Mouse (Mus musculus): ENCODE data around the gene Arvcf. TPM values are rescaled to one million over a fixed set of nuclear protein-coding genes. Genes with fewer than 3 reads are reported as not detected.

Gene Arvcf
- polyA plus RNA-seq, 1 experiment from 2014 or later = 8.7 TPM

DNA sequence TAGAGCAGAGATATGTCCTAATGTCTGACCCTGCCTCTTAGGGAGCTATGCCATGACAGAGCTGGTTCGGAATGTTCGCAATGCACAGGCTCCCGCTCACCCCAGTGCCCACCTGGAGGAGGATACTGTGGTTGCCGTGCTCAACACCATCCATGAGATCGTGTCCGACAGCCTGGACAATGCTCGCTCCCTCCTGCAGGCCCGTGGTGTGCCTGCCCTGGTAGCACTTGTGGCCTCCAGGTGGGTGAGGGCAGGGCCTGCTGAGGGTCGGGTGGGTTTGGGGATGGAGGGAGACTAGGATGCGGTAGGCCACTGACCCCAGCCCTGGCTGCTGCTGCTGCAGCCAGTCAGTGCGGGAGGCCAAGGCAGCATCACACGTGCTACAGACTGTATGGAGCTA lies 55.3 kb downstream of the Arvcf start:
- TF ChIP-seq EP300 (optimal IDR thresholded peaks at IDR 0.05) = no peak
- no peak for TF ChIP-seq CTCF (IDR thresholded peaks at IDR 0.05; ENCODE audit: low read depth)
- Histone ChIP-seq H3K36me3 (ENCODE audit: control insufficient read depth, insufficient read depth, low read length) (peaks cover 7% of the 10 kb centered on the region; the same call in 1 of the 2 replicates), H3K4me3 (ENCODE audit: low read depth, low read length) (no peak overlapping the region), H3K4me1 (replicated peaks; ENCODE audit: control insufficient read depth, insufficient read depth) (0 out of 2 replicates have a peak, but pooled peaks cover 2% of the 10 kb centered on the region), H3K27ac (replicated peaks) (no peak overlapping the region), H3K9ac (ENCODE audit: low read length) (no peak overlapping the region), H3K27me3 (ENCODE audit: control insufficient read depth, insufficient read depth, low read length) (no peaks in the 10 kb centered on the region), H3K4me2 (replicated peaks; ENCODE audit: low read depth) (no peak overlapping the region), H3K9me3 (ENCODE audit: control insufficient read depth, low read length) (no peaks in the 10 kb centered on the region)
- 88% methylated on average over 12 of the region's 12 CpGs for WGBS
- ATAC-seq (ENCODE audit: low FRiP score, low TSS enrichment) = no peak
- DNase-seq (ENCODE audit: low spot score) = no peak

DNA sequence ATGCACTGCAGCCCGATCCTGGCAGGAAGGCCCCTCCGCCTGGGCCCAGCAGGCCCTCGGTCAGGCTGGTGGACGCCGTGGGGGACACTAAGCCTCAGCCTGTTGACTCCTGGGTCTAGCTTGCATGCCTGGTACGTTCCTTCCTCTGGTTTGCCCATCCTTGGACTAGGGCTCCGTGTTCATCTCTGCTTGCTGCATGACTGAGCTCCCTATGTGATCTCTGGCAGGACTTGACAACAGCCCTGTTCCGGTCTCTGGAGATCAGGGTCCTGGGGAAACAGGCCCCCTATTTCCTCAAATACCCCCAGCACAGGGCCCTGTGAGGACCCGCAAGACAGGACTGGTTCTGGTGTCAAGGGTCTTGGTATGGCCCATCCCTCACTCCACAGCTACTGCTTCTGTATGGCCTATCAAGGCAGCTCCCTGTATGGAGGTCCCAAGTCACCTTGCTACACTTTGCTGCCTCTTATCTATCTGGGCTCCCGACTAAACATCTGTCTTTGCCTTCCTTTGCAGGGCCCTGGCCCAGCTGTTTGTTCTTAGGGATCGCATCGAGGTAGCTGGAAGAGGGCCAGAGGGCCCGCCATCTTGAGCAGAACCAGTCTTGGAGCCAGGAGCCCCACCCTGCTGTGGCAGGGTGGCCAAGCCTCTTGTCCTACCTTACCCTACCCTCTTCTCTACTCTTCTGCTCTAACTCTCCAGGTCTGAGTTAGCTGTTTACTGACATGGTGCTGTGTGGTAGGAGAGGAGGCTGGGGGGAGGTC lies 57.3 kb downstream of the Arvcf start:
- peaks cover 9% of the 10 kb centered on the region; the same call in 1 of the 2 replicates for H3K36me3 ChIP-seq (ENCODE audit: control insufficient read depth, insufficient read depth, low read length)
- no peak overlapping the region for H3K4me2 ChIP-seq (replicated peaks; ENCODE audit: low read depth)
- H3K4me1 ChIP-seq (replicated peaks; ENCODE audit: control insufficient read depth, insufficient read depth) = 0 out of 2 replicates have a peak, but pooled peaks cover 2% of the 10 kb centered on the region
- H3K4me3 ChIP-seq (ENCODE audit: low read depth, low read length) = no peak overlapping the region
- no peaks in the 10 kb centered on the region for H3K27me3 ChIP-seq (ENCODE audit: control insufficient read depth, insufficient read depth, low read length)
- H3K27ac ChIP-seq (replicated peaks) = peak overlapping the region; percentile 40; the same call in 1 of the 2 replicates
- WGBS = 69% methylated on average over 13 of the region's 13 CpGs
- H3K9me3 ChIP-seq (ENCODE audit: control insufficient read depth, low read length) = no peaks in the 10 kb centered on the region
- no peak overlapping the region for H3K9ac ChIP-seq (ENCODE audit: low read length)
- peak; percentile 76 for DNase-seq (ENCODE audit: low spot score)
- TF ChIP-seq EP300 (optimal IDR thresholded peaks at IDR 0.05) (no peak), CTCF (IDR thresholded peaks at IDR 0.05; ENCODE audit: low read depth) (no peak)
- ATAC-seq (ENCODE audit: low FRiP score, low TSS enrichment) = peak; percentile 65

DNA sequence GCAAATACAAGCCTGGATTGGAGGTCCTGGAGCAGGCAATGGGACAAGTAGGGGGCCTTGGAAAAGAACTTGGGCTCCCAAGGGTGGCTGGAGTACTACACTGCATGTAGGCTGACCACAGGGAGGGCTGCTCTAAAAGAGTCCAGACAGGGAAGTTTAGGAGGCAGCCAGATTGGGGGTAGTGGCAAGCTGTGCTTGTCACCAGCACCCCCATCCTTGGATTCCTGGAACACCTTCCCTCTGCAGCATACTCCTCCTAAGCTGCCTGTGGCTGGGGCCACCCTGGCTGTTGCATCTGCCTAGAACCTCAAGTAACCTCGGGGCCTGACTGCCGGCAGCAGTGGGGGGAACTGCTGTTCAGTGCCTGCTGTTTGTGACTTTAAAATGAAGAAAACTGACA lies 57.9 kb downstream of the Arvcf start:
- H3K27me3 ChIP-seq (ENCODE audit: control insufficient read depth, insufficient read depth, low read length) = no peaks in the 10 kb centered on the region
- H3K4me2 ChIP-seq (replicated peaks; ENCODE audit: low read depth) = no peak overlapping the region
- WGBS = 60% methylated on average over 2 of the region's 2 CpGs
- peaks cover 15% of the 10 kb centered on the region; the same call in 1 of the 2 replicates for H3K36me3 ChIP-seq (ENCODE audit: control insufficient read depth, insufficient read depth, low read length)
- ATAC-seq (ENCODE audit: low FRiP score, low TSS enrichment) (peak; percentile 10; the same call in 1 of the 2 replicates), DNase-seq (ENCODE audit: low spot score) (no peak)
- 0 out of 2 replicates have a peak overlapping the region, but pooled peaks have one; percentile 18 for H3K9ac ChIP-seq (ENCODE audit: low read length)
- no peak for TF ChIP-seq EP300 (optimal IDR thresholded peaks at IDR 0.05)
- TF ChIP-seq CTCF (IDR thresholded peaks at IDR 0.05; ENCODE audit: low read depth) = no peak
- peak overlapping the region; percentile 40; the same call in 1 of the 2 replicates for H3K27ac ChIP-seq (replicated peaks)
- no peak overlapping the region for H3K4me3 ChIP-seq (ENCODE audit: low read depth, low read length)
- H3K9me3 ChIP-seq (ENCODE audit: control insufficient read depth, low read length) = no peaks in the 10 kb centered on the region
- 0 out of 2 replicates have a peak, but pooled peaks cover 2% of the 10 kb centered on the region for H3K4me1 ChIP-seq (replicated peaks; ENCODE audit: control insufficient read depth, insufficient read depth)

DNA sequence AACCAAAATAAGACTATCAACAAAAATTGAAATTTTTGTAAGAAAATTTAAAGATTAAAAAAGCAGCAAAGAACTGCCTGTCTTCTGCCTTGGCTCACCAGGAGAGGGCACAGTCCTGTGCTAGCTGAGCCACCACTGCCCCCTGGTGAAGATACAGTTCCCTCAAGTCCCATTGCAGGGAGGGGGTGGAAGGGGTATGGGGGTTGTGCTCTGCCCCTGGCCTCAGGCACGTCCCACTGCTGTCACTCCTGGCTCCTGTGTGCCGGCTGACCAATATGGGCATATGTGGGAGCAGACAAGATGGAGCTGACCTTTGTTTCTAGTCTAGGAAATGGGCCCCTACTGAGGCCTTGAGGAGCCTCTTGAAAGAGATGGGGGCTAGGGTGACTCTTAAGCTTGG lies 58.3 kb downstream of the Arvcf start:
- Histone ChIP-seq H3K4me3 (ENCODE audit: low read depth, low read length) (no peak overlapping the region), H3K27ac (replicated peaks) (no peak overlapping the region; the same call in 1 of the 2 replicates), H3K4me2 (replicated peaks; ENCODE audit: low read depth) (no peak overlapping the region), H3K9me3 (ENCODE audit: control insufficient read depth, low read length) (no peaks in the 10 kb centered on the region), H3K36me3 (ENCODE audit: control insufficient read depth, insufficient read depth, low read length) (peaks cover 16% of the 10 kb centered on the region; the same call in 1 of the 2 replicates), H3K27me3 (ENCODE audit: control insufficient read depth, insufficient read depth, low read length) (no peaks in the 10 kb centered on the region), H3K9ac (ENCODE audit: low read length) (no peak overlapping the region), H3K4me1 (replicated peaks; ENCODE audit: control insufficient read depth, insufficient read depth) (0 out of 2 replicates have a peak, but pooled peaks cover 2% of the 10 kb centered on the region)
- TF ChIP-seq EP300 (optimal IDR thresholded peaks at IDR 0.05) = no peak
- peak; percentile 93 for TF ChIP-seq CTCF (IDR thresholded peaks at IDR 0.05; ENCODE audit: low read depth)
- DNase-seq (ENCODE audit: low spot score) = peak; percentile 62
- 10% methylated on average over 2 of the region's 2 CpGs for WGBS
- ATAC-seq (ENCODE audit: low FRiP score, low TSS enrichment) = peak; percentile 51

DNA sequence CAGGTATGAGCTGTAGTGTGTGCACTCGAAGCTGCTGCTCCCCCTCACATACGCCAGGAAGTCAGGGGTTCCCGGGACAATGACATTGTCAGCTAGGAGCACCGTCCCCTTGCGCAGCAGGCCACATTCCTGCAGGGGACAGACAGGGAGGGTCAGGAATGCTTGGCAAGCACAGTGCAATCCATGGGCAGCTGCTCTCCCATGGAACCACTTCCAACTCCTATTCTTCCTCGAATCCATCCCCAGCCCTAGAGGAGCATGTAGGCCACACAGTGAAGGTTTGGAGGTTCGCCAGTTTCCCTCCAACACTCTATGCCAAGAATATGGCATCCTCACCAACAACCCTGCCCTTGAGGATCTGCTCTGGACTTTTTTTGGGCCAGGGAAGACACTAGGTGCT lies 59.9 kb downstream of the Arvcf start:
- H3K9me3 ChIP-seq (ENCODE audit: control insufficient read depth, low read length) = no peaks in the 10 kb centered on the region
- WGBS = 58% methylated on average over 7 of the region's 7 CpGs
- ATAC-seq (ENCODE audit: low FRiP score, low TSS enrichment) (no peak), DNase-seq (ENCODE audit: low spot score) (no peak)
- no peak overlapping the region for H3K9ac ChIP-seq (ENCODE audit: low read length)
- H3K4me3 ChIP-seq (ENCODE audit: low read depth, low read length) = no peak overlapping the region
- TF ChIP-seq EP300 (optimal IDR thresholded peaks at IDR 0.05) = no peak
- TF ChIP-seq CTCF (IDR thresholded peaks at IDR 0.05; ENCODE audit: low read depth) = no peak
- H3K27me3 ChIP-seq (ENCODE audit: control insufficient read depth, insufficient read depth, low read length) = no peaks in the 10 kb centered on the region
- H3K4me1 ChIP-seq (replicated peaks; ENCODE audit: control insufficient read depth, insufficient read depth) = 0 out of 2 replicates have a peak, but pooled peaks cover 2% of the 10 kb centered on the region
- H3K4me2 ChIP-seq (replicated peaks; ENCODE audit: low read depth) = no peak overlapping the region
- peaks cover 16% of the 10 kb centered on the region; the same call in 1 of the 2 replicates for H3K36me3 ChIP-seq (ENCODE audit: control insufficient read depth, insufficient read depth, low read length)
- H3K27ac ChIP-seq (replicated peaks) = no peak overlapping the region

DNA sequence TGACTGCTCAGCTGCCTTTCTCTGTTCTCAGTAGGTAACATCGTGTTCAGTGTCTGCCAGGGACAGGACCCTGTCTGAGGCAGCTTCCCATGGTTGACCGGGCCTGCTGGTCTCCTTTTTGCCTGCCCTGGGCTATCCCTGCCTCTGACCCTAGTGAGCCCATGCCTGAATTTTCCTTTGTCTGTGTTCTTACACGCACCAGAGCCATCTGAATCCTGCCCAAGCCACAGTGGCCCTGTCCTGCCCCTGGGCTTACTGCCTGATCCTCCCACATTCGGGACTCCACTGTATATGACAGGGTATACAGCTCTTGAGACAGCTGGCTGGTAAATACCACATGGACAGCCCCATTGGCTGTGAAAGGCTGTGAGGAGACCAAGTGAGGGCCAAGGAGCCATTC lies 61.8 kb downstream of the Arvcf start:
- ATAC-seq (ENCODE audit: low FRiP score, low TSS enrichment) (no peak), DNase-seq (ENCODE audit: low spot score) (no peak)
- peaks cover 12% of the 10 kb centered on the region; the same call in 1 of the 2 replicates for H3K36me3 ChIP-seq (ENCODE audit: control insufficient read depth, insufficient read depth, low read length)
- H3K9me3 ChIP-seq (ENCODE audit: control insufficient read depth, low read length) = no peaks in the 10 kb centered on the region
- no peak overlapping the region for H3K4me3 ChIP-seq (ENCODE audit: low read depth, low read length)
- H3K27me3 ChIP-seq (ENCODE audit: control insufficient read depth, insufficient read depth, low read length) = no peaks in the 10 kb centered on the region
- H3K27ac ChIP-seq (replicated peaks) = no peak overlapping the region
- 0 out of 2 replicates have a peak, but pooled peaks cover 2% of the 10 kb centered on the region for H3K4me1 ChIP-seq (replicated peaks; ENCODE audit: control insufficient read depth, insufficient read depth)
- TF ChIP-seq CTCF (IDR thresholded peaks at IDR 0.05; ENCODE audit: low read depth) (no peak), EP300 (optimal IDR thresholded peaks at IDR 0.05) (no peak)
- H3K4me2 ChIP-seq (replicated peaks; ENCODE audit: low read depth) = no peak overlapping the region
- H3K9ac ChIP-seq (ENCODE audit: low read length) = no peak overlapping the region
- 81% methylated on average over 4 of the region's 4 CpGs for WGBS
